Mouse (Mus musculus) heart, embryonic 10.5 days (tissue): Measurements from ENCODE around the gene Hoxd8. TPM values are rescaled to one million over a fixed set of nuclear protein-coding genes. Genes with fewer than 3 reads are reported as not detected.
A peak's percentile ranks its signal among the peaks of the same experiment; 100 is the strongest.

Experiments
- DNase-seq: peaks from one replicate; pipeline ENCODE4 v3.0.0-alpha.2; 2017; ENCODE audit warnings: low spot score
- H3K27ac ChIP-seq: fragments of 300-500 bp; sonication (generic); 2 replicates; pipeline ENCODE4 v1.5.1; 2016; ENCODE audit warnings: mild to moderate bottlenecking
- H3K27me3 ChIP-seq: fragments of 300-500 bp; sonication (generic); 2 replicates; pipeline ENCODE4 v1.6.1; 2016; ENCODE audit warnings: mild to moderate bottlenecking; ENCODE audit not compliant: poor library complexity, insufficient read depth, severe bottlenecking
- H3K36me3 ChIP-seq: fragments of 300-500 bp; sonication (generic); 2 replicates; pipeline ENCODE4 v1.6.1; 2016; ENCODE audit warnings: mild to moderate bottlenecking, moderate library complexity
- H3K4me1 ChIP-seq: fragments of 300-500 bp; sonication (generic); 2 replicates; pipeline ENCODE4 v1.6.1; 2016; ENCODE audit warnings: mild to moderate bottlenecking
- H3K4me3 ChIP-seq: fragments of 300-500 bp; sonication (generic); 2 replicates; pipeline ENCODE4 v1.5.1; 2016; ENCODE audit warnings: mild to moderate bottlenecking, moderate library complexity
- H3K9me3 ChIP-seq: fragments of 300-500 bp; sonication (generic); 2 replicates; pipeline ENCODE4 v1.6.1; 2016; ENCODE audit warnings: mild to moderate bottlenecking, moderate library complexity
- WGBS: fragments of 180-500 bp; shearing (Covaris S2); methylation state at CpG from one replicate; pipeline ENCODE4 v1.1.7; 2016; 5-methylcytosine and 5-hydroxymethylcytosine counted together
- polyA plus RNA-seq: library from polyadenylated mRNA; unstranded; fragments of >200 nt; fragmentation: Nextera tagmentation; extraction: Ambion mirVana; gene quantifications from 2 replicates; pipeline ENCODE4 v1.2.1, GENCODE M21; 2016

The Hoxd8 gene
- 0.09 and 1.3 TPM in 2 replicates for polyA plus RNA-seq

GRCm38 (mm10) chr2:74704393-74704998 lies at the start of gene Hoxd8:
Gene Hoxd8, plus strand, starts transcription at chr2:74704615.
- H3K4me1 ChIP-seq = peaks cover 12% of the 10 kb centered on the region
- peak within 1 kb of the TSS; percentile 59 for H3K4me3 ChIP-seq
- H3K36me3 ChIP-seq = no peaks in the 10 kb centered on the region
- H3K27me3 ChIP-seq = peaks cover 99% of the 10 kb centered on the region
- under 1% methylated on average over 34 of the region's 52 CpGs for WGBS
- DNase-seq = no peak
- no peaks in the 10 kb centered on the region for H3K9me3 ChIP-seq
- peak within 1 kb of the TSS; percentile 52 for H3K27ac ChIP-seq

GRCm38 (mm10) chr2:74654743-74655419 lies 49.5 kb upstream of the Hoxd8 start:
- Histone ChIP-seq H3K27ac (no peak overlapping the region), H3K4me1 (peaks cover 29% of the 10 kb centered on the region), H3K36me3 (no peaks in the 10 kb centered on the region), H3K27me3 (peaks cover 99% of the 10 kb centered on the region), H3K9me3 (no peaks in the 10 kb centered on the region), H3K4me3 (peak overlapping the region; percentile 54; the same call in 1 of the 2 replicates)
- no peak for DNase-seq
- WGBS = 7% methylated on average over 20 of the region's 20 CpGs

GRCm38 (mm10) chr2:74655420-74655781 lies 49.0 kb upstream of the Hoxd8 start:
- WGBS = under 1% methylated on average over 45 of the region's 47 CpGs
- Histone ChIP-seq H3K9me3 (no peaks in the 10 kb centered on the region), H3K36me3 (no peaks in the 10 kb centered on the region), H3K27ac (no peak overlapping the region), H3K4me3 (peak overlapping the region; percentile 54), H3K27me3 (peaks cover 99% of the 10 kb centered on the region), H3K4me1 (peaks cover 29% of the 10 kb centered on the region)
- DNase-seq = no peak

GRCm38 (mm10) chr2:74655821-74656631 lies 48.4 kb upstream of the Hoxd8 start:
- WGBS = under 1% methylated on average over 68 of the region's 69 CpGs
- Histone ChIP-seq H3K27ac (no peak overlapping the region; the same call in 1 of the 2 replicates), H3K4me3 (peak overlapping the region; percentile 54), H3K27me3 (peaks cover 99% of the 10 kb centered on the region), H3K36me3 (no peaks in the 10 kb centered on the region), H3K4me1 (peaks cover 29% of the 10 kb centered on the region), H3K9me3 (no peaks in the 10 kb centered on the region)
- no peak for DNase-seq

GRCm38 (mm10) chr2:74656632-74657021 lies 47.8 kb upstream of the Hoxd8 start:
- no peaks in the 10 kb centered on the region for H3K36me3 ChIP-seq
- H3K9me3 ChIP-seq = no peaks in the 10 kb centered on the region
- H3K27me3 ChIP-seq = peaks cover 99% of the 10 kb centered on the region
- no peak overlapping the region for H3K4me3 ChIP-seq
- peaks cover 29% of the 10 kb centered on the region for H3K4me1 ChIP-seq
- 3% methylated on average over 4 of the region's 4 CpGs for WGBS
- no peak overlapping the region for H3K27ac ChIP-seq
- DNase-seq = no peak

- peaks cover 29% of the 10 kb centered on the region for H3K4me1 ChIP-seq
- H3K36me3 ChIP-seq = no peaks in the 10 kb centered on the region
- H3K9me3 ChIP-seq = no peaks in the 10 kb centered on the region
- WGBS = 2% methylated on average over 62 of the region's 62 CpGs
- DNase-seq = no peak
- H3K27me3 ChIP-seq = peaks cover 99% of the 10 kb centered on the region
- H3K27ac ChIP-seq = no peak overlapping the region
- H3K4me3 ChIP-seq = peak overlapping the region; percentile 35
Observed at GRCm38 (mm10) chr2:74657251-74658023, 47.0 kb upstream of the Hoxd8 start.

- Histone ChIP-seq H3K4me3 (peak overlapping the region; percentile 35), H3K27me3 (peaks cover 99% of the 10 kb centered on the region), H3K4me1 (peaks cover 29% of the 10 kb centered on the region), H3K27ac (no peak overlapping the region), H3K36me3 (no peaks in the 10 kb centered on the region), H3K9me3 (no peaks in the 10 kb centered on the region)
- 2% methylated on average over 15 of the region's 15 CpGs for WGBS
- no peak for DNase-seq
Observed at GRCm38 (mm10) chr2:74658024-74658666, 46.3 kb upstream of the Hoxd8 start.

GRCm38 (mm10) chr2:74658667-74659371 lies 45.6 kb upstream of the Hoxd8 start:
- no peak overlapping the region for H3K27ac ChIP-seq
- under 1% methylated on average over 47 of the region's 47 CpGs for WGBS
- peak overlapping the region; percentile 35 for H3K4me3 ChIP-seq

GRCm38 (mm10) chr2:74659507-74660005 lies 44.9 kb upstream of the Hoxd8 start, which contains the start of gene Evx2:
Gene Evx2, minus strand, starts transcription at chr2:74659557.
- Histone ChIP-seq H3K4me3 (peak within 1 kb of the TSS; percentile 35), H3K4me1 (peaks cover 29% of the 10 kb centered on the region), H3K36me3 (no peaks in the 10 kb centered on the region), H3K9me3 (no peaks in the 10 kb centered on the region), H3K27me3 (peaks cover 100% of the 10 kb centered on the region), H3K27ac (no peak within 1 kb of the TSS)
- 2% methylated on average over 28 of the region's 28 CpGs for WGBS
- DNase-seq = no peak

More at GRCm38 (mm10) chr2:74658667-74659371, 45.6 kb upstream of the Hoxd8 start:
- Histone ChIP-seq H3K27me3 (peaks cover 100% of the 10 kb centered on the region), H3K4me1 (peaks cover 29% of the 10 kb centered on the region), H3K36me3 (no peaks in the 10 kb centered on the region), H3K9me3 (no peaks in the 10 kb centered on the region)
- no peak for DNase-seq

- WGBS = 4% methylated on average over 30 of the region's 30 CpGs
- H3K9me3 ChIP-seq = no peaks in the 10 kb centered on the region
- H3K27ac ChIP-seq = no peak overlapping the region
- H3K4me1 ChIP-seq = peaks cover 20% of the 10 kb centered on the region
- H3K27me3 ChIP-seq = peaks cover 100% of the 10 kb centered on the region
- DNase-seq = peak; percentile 74
- H3K36me3 ChIP-seq = no peaks in the 10 kb centered on the region
- no peak overlapping the region for H3K4me3 ChIP-seq
Observed at GRCm38 (mm10) chr2:74660421-74661375, 43.7 kb upstream of the Hoxd8 start.

GRCm38 (mm10) chr2:74661685-74662084 lies 42.7 kb upstream of the Hoxd8 start:
- Histone ChIP-seq H3K4me1 (peaks cover 14% of the 10 kb centered on the region), H3K27ac (no peak overlapping the region), H3K27me3 (peaks cover 100% of the 10 kb centered on the region), H3K36me3 (no peaks in the 10 kb centered on the region), H3K9me3 (no peaks in the 10 kb centered on the region), H3K4me3 (peak overlapping the region; percentile 43)
- under 1% methylated on average over 14 of the region's 14 CpGs for WGBS
- DNase-seq = peak; percentile 78
